Mouse (Mus musculus) left cerebral cortex, adult 8-10 months (tissue): ENCODE data around the gene Hk1. TPM values are rescaled to one million over a fixed set of nuclear protein-coding genes. Genes with fewer than 3 reads are reported as not detected.

Experiments used
- DNase-seq, 2 experiments: peaks; one replicate each; pipeline ENCODE4 v3.0.0; 2022; ENCODE audit warnings: low spot score in 2 of 2
- total RNA-seq, 4 experiments: library from RNA; stranded (reverse); gene quantifications; 2 replicates each; pipeline ENCODE4 v1.2.4; 2022

Gene Hk1
- total RNA-seq, 4 experiments from 2014 or later, result 308 to 326 (median 318) TPM

DNA sequence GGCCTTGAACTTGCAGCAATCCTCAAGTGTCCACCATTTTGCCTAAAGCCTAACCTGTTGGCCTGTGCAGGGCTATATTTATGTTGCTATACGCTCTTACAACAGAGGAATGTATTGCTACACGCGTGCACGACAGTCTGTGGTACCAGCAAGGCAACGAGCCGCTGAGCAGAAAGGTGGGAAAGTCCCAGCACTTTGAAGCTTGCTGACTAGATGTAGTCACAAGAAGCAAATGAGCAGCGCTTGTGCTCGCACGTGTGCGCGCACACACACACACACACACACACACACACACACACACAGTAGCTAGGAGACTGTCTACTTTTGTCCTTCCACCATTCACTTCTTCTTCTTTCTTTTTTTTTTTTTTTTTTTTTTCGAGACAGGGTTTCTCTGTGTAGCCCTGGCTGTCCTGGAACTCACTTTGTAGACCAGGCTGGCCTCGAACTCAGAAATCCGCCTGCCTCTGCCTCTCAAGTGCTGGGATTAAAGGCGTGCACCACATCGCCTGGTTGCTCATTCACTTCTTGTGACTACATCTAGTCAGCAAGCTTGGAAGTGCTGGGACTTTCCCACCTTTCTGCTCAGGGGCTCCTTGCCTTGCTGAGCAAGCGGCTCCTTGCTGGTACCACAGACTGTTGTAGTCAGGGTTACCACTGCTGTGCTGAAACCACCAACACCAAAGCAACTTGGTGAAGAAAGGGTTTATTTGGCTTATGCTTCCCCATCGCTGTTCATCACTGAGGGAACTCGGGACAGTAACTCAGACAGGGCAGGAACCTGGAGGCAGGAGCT lies 102.0 kb downstream of the Hk1 start:
- no peak for DNase-seq

DNA sequence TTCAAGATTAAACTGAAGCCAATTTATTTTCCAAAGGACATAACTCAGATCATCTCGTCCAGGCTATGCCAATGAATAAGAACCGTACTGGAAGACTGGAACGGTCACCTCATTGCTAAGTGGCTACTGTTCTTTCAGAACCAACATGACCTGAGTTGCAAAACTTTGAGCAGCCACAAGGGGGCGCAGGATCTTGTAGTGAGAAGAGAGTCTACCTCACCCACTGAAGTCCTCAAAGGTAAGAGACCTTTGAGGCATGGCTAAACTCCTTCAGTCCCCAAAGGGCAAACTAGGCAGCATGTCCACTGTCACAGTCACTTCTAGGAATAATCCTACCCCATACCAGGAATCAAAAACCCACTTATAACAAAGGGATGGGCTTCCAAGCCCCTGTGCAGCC lies 104.5 kb downstream of the Hk1 start:
- peak; percentile 53 to 92 for DNase-seq

DNA sequence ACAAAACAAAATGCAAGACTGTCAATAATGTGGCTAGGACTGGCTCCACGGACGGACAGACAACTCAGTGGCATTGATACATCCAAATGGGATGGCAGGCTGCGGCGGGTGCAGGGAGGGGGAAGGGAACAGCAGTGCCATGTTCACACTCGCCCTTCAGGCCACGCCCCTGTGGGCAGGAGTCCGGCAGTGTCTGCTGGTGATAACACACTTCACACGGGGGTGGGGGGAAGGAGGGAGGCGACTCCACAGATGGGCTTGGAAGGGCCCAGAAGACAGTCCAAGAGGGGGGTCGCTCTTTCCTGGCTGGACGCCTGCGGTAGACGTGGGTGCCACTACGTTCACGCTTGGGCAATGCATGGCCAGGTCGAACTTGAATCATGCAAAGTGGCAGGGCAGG lies 110.4 kb downstream of the Hk1 start:
- DNase-seq, result no peak

DNA sequence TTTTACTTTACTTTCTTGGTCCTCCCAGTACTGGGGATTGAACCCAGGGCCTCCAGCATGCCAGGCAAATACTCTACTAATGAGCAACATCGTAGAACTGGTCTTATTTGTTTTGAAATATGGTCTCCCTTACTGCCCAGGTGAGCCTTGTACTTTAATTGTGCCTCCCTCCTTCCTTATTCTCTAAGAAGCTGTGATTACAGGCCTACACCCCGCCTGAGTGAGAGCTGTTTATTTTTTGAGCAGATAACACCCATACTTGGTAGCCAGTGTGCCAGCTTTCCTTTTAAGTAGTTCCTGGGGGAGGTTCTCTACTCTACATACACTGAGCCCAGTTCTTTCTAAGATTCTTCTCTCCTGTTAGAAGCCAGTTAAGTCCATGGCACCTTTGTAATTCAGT lies 115.4 kb downstream of the Hk1 start:
- DNase-seq, result no peak

DNA sequence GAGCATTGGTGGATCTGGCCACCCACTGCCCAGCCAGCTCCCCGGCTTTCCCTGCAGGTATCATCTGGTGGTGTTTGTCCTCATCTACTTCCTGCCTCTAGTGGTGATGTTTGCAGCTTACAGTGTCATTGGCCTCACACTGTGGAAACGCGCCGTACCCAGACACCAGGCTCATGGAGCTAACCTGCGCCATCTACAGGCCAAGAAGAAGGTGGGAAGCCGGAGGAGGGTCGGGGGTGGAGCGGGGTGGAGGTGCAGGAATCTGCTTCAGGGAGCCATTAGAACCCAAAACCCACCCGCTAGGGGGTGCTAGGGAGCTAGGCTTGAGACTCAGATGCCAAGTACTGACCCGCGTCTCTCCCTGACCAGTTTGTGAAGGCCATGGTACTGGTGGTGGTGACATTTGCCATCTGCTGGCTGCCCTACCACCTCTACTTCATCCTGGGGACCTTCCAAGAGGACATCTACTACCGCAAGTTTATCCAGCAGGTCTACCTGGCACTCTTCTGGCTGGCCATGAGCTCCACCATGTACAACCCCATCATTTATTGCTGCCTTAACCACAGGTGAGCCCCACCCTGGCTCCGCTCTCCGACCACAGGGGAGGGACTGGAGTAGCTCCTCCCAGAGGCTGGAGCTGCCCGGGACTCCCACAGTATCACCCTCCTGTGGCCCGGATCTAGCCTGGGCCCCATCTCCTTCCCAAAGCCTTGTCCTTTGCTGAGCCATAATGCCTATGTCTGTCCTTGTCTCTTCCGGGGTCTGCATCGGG lies 118.4 kb downstream of the Hk1 start:
- DNase-seq, result peak in 1 of 2 experiments; percentile 40

GRCm38 (mm10) chr10:62258298-62258697 lies 121.4 kb downstream of the Hk1 start:
- no peak for DNase-seq

- DNase-seq, result no peak
Observed at GRCm38 (mm10) chr10:62252496-62253235, 127.0 kb downstream of the Hk1 start.

DNA sequence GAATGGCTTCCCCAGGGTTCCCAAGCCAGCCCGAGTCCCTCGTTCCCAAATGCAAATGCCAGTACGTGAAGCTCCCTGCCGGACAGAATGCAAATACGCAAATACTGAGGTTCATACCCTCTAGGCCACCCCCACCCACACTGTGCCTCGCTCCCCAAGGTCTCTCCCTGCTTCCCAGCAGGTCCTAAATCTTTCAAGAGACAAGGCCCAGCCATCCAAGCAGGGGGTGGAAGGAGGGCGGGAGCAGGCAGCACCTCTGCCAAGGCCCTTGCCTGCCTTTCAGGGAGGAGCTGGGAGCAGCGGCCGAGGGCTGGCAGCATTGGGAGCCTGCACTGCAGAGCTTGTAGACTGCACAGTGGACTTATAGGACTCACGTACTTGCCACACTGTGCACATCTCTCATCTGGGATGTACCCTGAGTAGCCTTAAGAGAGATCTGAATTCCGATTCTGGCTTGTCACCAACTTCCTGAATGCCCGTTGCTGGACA lies 127.7 kb downstream of the Hk1 start, which contains the start of gene Tacr2:
Tacr2 (plus strand) TSS at position 439 of the 489 bp plus-strand sequence.
- DNase-seq, result no peak

DNA sequence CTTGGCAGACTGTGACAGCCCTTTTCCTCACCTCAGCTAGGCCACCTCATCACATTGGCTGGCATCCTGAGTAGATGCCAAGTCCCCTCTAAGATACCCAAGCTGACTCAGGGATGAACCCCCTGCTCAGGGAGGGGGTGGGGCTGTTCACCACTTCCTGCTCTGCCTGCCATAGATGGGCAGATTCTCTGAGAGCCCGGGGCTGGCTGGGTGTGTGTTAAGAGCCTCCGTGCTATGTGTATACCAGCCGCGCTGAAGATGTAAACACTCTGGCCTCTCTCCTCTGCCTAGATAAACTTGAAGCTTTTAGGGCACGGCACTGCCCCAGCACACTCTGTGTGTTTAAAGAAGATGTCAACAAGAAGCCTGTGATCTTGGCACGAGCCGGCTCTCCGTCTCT lies 131.9 kb downstream of the Hk1 start:
- no peak for DNase-seq

DNA sequence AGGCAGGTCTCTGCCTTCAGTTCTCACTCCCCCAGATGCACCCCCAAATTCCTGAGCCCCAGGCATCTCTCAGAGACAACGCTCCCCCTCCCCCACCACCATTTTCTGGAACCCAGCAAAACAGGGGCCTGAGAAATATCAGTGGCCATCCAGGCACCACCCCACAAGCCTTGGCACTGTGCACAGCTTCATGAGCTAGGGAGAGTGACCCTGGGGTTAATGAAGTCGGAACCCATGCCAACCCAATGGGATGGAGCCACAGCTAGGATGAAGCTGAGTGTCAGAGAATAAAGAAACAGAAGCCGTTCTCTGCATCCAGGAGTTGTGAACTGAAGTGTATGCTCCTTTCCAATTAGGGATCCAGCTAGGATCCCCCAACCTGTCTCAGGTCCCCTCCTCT lies 132.6 kb downstream of the Hk1 start:
- no peak for DNase-seq

DNA sequence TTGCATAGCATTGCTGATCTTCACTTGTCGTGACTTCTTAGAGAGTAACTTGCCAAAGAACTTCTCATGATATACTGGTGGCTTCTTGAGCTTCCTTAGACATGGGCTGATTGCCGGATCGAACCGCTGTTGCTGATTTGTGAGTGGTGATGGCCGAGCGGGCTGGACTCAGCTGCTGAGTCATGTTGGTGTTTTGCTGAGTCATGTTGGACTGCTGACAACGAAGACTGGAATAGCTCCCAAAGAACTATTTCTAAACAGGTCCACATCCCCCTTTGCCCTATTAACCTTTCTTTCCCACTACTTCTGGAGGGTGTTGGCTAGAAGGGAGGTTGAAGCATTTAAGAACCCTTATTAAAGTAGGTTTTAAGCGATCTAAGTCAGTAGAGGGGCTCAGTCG lies 135.6 kb downstream of the Hk1 start:
- DNase-seq, result no peak

- DNase-seq, result no peak
Observed at GRCm38 (mm10) chr10:62242896-62243295, 136.8 kb downstream of the Hk1 start.

DNA sequence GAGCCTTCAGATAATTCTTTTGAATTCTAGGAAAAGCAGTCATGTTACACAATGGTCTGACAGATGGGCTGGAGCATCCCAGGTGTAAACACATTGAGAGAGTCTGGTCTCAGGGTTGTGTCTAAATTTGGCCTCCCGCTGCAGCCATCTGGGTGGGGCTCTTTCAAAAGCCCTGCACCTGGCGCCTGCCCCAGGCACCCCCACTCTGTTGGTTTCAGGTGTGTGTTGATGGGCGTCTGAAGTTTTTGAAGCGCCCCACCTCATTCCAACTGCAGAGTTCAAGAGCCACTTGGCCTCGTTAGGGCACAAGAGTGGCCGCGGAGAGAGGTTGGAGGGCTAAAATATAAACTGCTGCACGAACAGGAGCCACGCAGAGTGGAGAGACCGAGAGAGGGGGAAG lies 137.3 kb downstream of the Hk1 start:
- DNase-seq, result no peak

- no peak for DNase-seq
Observed at GRCm38 (mm10) chr10:62239270-62239669, 140.4 kb downstream of the Hk1 start.

- no peak for DNase-seq
Observed at GRCm38 (mm10) chr10:62238688-62239087, 141.0 kb downstream of the Hk1 start.

GRCm38 (mm10) chr10:62237205-62237604 lies 142.5 kb downstream of the Hk1 start:
- DNase-seq, result no peak

DNA sequence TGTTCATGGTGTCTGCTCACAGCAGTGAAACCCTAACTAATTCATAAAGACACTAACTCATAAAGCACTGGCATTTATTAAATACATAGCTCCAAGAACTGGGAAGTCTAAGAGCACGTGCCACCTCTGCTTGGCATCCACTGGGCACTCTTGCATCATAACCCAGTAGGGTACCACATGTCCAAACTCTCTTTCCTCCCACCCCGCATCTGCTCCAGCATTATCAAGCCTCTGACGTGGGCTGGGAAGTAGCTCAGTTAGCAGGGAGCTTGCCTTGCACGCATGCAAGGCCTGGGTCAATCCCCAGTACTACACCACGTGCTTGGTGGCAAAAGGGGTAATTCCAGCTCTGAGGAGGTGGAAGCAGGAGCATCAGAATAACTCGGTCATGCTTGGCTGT lies 143.5 kb downstream of the Hk1 start:
- no peak for DNase-seq

DNA sequence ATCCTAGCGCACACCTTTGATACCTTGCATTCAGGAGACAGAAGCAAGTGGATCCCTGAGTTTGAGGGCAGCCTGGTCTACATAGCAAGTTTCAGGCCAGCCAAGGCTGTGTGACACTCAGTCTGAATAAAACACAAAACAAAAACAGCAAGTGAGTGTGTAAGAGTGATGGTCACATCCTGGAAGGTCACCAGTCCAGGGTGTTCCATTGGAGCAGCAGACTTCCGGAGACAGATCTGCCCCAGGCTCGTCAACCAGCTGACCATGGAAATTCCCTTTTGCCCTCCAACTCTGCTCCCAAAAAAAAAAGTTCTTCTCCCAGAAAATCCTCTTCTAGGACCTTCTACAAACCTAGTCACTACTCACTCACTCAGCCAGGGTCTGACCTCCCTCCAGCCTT lies 147.9 kb downstream of the Hk1 start:
- no peak for DNase-seq

GRCm38 (mm10) chr10:62231395-62231732 lies 148.3 kb downstream of the Hk1 start:
- no peak for DNase-seq

GRCm38 (mm10) chr10:62230708-62231394 lies 148.9 kb downstream of the Hk1 start, which contains the start of gene Tspan15:
Tspan15 (minus strand) TSS chr10:62231251.
- peak; percentile 73 to 75 for DNase-seq

GRCm38 (mm10) chr10:62228126-62228525 lies 151.6 kb downstream of the Hk1 start:
- DNase-seq, result no peak
